Mouse (Mus musculus) embryonic fibroblast, embryonic 13.5 days (primary cell): ENCODE data around the gene Fam210b.

ENCODE experiments used
- CTCF ChIP-seq: IDR thresholded peaks from 2 replicates; pipeline ENCODE4 v1.5.1; 2011; ENCODE audit warnings: mild to moderate bottlenecking, control low read depth, low read length, moderate library complexity, borderline replicate concordance; ENCODE audit not compliant: insufficient read depth
- POLR2A ChIP-seq: IDR thresholded peaks from 2 replicates; pipeline ENCODE4 v1.6.1; 2011; ENCODE audit warnings: low read depth, mild to moderate bottlenecking, control low read depth, low read length, moderate library complexity

DNA sequence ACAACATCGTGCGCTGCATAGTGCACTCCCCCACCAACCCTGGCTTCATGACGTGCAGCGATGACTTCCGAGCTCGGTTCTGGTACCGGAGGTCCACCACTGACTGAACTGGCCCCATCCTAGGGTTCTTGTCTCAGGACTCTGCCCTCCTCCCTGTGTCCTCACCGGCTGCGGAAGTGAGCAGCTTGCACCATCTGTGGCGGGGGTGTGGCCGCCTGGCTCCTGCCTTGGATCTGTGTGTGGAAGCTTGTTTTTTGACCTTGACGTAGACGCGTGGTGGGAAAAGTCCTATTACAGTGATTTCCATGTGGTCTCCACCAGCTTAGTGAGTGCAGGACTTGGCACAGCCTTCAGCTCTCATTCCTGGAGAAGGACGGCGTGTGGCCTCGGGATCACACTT, 35.1 kb downstream of the Fam210b start:
- no peak for TF ChIP-seq CTCF
- TF ChIP-seq POLR2A = no peak
